Mouse (Mus musculus) monocyte, adult 2 months (primary cell): ENCODE measurements around the gene Cactin.
A peak's percentile ranks its signal among the peaks of the same experiment; 100 is the strongest.

Experiments
- DNase-seq, 2 experiments: peaks; one replicate each; pipeline ENCODE4 v3.0.0; 2022; ENCODE audit warnings: low spot score in 2 of 2, low read depth in 1 of 2

The Cactin gene

GRCm38 (mm10) chr10:81362336-81362949, 41.5 kb downstream of the Cactin start:
- DNase-seq: no peak

- DNase-seq: no peak
Observed at GRCm38 (mm10) chr10:81363436-81364346, 42.8 kb downstream of the Cactin start.

GRCm38 (mm10) chr10:81364666-81365065, 43.8 kb downstream of the Cactin start:
- no peak for DNase-seq

GRCm38 (mm10) chr10:81365073-81365472, 44.2 kb downstream of the Cactin start:
- no peak for DNase-seq

GRCm38 (mm10) chr10:81365672-81366476, 45.0 kb downstream of the Cactin start, which contains the start of gene 4930404N11Rik:
Gene 4930404N11Rik (minus strand): TSS chr10:81365816.
- peak in 1 of 2 experiments; percentile 44 for DNase-seq

GRCm38 (mm10) chr10:81366477-81367206, 45.7 kb downstream of the Cactin start:
- DNase-seq: no peak

GRCm38 (mm10) chr10:81367207-81367495, 46.2 kb downstream of the Cactin start:
- no peak for DNase-seq

- DNase-seq: no peak
Observed at GRCm38 (mm10) chr10:81375322-81375721, 54.4 kb downstream of the Cactin start.
